Mouse (Mus musculus) right cerebral cortex, postnatal 14 days (tissue): ENCODE measurements around the gene Mms19.

Source experiments
- DNase-seq: peaks from one replicate; pipeline ENCODE4 v3.0.0; 2022

The Mms19 gene

DNA sequence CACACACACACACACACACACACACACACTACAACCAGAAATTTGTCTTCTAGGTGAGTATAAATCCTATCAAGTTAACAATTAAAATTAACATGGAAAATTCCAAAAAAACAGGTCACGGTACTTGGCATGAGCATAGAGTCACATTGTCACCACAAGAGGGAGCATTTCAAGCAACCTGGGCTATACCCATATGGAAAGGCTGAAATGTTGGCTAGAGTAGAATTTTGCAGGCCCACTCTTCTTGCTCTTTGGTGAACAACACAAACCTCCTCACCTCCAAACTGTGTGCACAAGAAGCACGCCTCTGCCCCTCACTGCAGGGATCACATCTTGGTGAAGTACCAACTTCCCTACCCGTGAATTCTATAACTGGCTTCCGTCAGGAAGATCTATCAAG lies 82.1 kb downstream of the Mms19 start:
- no peak for DNase-seq

DNA sequence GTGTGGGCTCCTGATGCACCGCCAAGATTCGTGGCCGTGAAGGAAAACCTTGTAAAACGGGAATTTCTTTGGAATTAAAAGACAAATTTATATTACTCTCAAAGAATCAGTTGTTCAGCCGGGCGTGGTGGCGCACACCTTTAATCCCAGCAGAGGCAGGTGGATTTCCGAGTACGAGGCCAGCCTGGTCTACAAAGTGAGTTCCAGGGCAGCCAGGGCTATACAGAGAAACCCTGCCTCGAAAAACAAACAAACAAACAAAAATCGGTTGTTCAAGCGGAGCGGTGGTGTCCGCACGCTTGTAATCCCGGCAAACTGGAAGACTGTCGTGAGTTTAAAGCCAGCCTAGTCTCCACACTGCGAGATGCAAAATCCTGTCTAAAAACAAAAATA lies 84.6 kb downstream of the Mms19 start:
- DNase-seq, result no peak

DNA sequence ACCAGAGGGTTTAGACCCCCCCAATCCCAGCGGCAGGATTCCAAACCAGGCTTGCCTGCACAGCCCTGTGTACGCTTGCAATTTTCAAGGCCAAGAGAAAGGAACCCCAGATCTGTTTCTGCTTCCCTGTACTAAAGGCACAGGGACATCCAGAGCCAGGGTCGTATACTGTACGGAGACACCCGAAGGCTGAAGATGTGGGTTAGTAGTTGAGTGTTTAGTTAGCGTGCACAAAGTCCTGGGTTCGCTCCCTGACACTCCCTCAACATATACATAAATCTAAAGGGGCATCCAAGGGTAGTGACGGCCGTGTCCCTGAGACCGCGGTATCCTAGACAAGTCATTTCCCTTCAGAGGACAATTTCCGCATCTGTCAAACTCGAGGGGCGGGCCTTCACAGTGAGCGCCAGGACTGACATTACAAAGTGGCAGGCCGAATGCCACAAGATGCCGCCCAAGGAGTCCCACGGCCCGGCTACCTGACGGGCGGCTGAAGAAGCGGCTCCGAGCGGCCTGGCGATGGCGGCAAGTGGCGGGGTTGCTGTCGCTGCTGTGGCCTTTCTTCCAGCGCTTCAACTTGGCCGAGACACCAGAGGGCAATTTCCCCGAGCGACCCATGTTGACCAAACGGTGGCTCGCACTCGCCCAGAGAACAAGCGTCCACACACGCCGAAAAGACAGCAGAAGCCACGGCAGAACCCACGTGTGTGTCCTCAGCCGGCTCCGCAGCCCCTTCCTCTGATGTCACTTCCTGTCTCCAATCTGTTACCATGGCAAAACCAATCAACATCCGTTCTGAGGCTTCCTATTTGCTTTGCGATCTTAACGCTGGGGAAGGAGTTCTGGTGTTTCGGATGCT lies 85.3 kb downstream of the Mms19 start, which contains the start of gene Rrp12:
TSS of gene Rrp12 (minus strand) at position 714 of the 859 bp plus-strand sequence.
- DNase-seq, result peak; percentile 71

DNA sequence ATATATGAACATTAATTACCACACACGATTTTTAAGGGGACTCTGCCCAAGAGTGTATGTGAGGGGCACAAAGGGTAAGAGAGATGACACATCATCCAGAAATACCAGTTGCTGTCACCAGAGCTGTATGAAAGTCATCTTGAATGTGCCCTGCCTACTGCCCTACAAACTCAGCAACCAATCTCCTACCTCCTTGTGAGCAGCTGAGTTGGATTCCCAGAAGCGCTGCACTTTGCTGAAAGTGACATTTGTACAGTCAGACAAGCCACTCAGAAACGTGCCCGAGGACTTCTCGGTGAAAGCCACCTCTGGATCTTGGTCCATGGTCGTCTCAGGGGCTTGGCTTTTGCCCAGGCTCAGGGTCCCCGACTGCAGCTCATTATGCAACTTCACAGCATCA lies 86.0 kb downstream of the Mms19 start:
- no peak for DNase-seq
